Mouse (Mus musculus): ENCODE results near the gene Tbrg1.

GRCm38 (mm10) chr9:37628581-37628980 is 28.5 kb downstream of the Tbrg1 start:
- TF ChIP-seq TCF3 (IDR thresholded peaks at IDR 0.05; ENCODE audit: insufficient read length, low read depth) (no peak), REST (IDR thresholded peaks at IDR 0.05; ENCODE audit: insufficient read depth, insufficient read length) (no peak), POLR2A (IDR thresholded peaks at IDR 0.05; ENCODE audit: insufficient read length, low read depth) (no peak), MYOG (IDR thresholded peaks at IDR 0.05; ENCODE audit: control insufficient read depth in 1 of 3, insufficient read depth in 1 of 3, insufficient read length in 2 of 3, low read depth in 2 of 3) (no peak), USF1 (IDR thresholded peaks at IDR 0.05; ENCODE audit: low read depth) (no peak), MYOD1 (IDR thresholded peaks at IDR 0.05; ENCODE audit: control insufficient read depth in 1 of 3, insufficient read length in 2 of 3, low read depth in 2 of 3) (no peak), POLR2AphosphoS2 (IDR thresholded peaks at IDR 0.05; ENCODE audit: insufficient read length, low read depth) (no peak), CEBPB (IDR thresholded peaks at IDR 0.05; ENCODE audit: insufficient read depth, poor library complexity, severe bottlenecking) (no peak), E2F4 (IDR thresholded peaks at IDR 0.05; ENCODE audit: insufficient read depth) (no peak), MAX (IDR thresholded peaks at IDR 0.05; ENCODE audit: low read depth) (no peak)

All from myocyte (in vitro differentiated cells).